Mouse (Mus musculus) right cerebral cortex, postnatal 25 days (tissue): ENCODE data around the gene Exoc4.

Source experiments
- DNase-seq: peaks from one replicate; pipeline ENCODE4 v3.0.0; 2022

Exoc4 gene

GRCm38 (mm10) chr6:33960766-33961165 lies 711.9 kb downstream of the Exoc4 start:
- DNase-seq = no peak

GRCm38 (mm10) chr6:33963092-33963491 lies 714.2 kb downstream of the Exoc4 start:
- no peak for DNase-seq

GRCm38 (mm10) chr6:33965571-33965970 lies 716.7 kb downstream of the Exoc4 start:
- no peak for DNase-seq

GRCm38 (mm10) chr6:33968746-33969145 lies 719.9 kb downstream of the Exoc4 start:
- no peak for DNase-seq

GRCm38 (mm10) chr6:33972801-33973200 lies 723.9 kb downstream of the Exoc4 start:
- DNase-seq = no peak

GRCm38 (mm10) chr6:33976576-33976975 lies 727.7 kb downstream of the Exoc4 start:
- no peak for DNase-seq

GRCm38 (mm10) chr6:33977448-33977847 lies 728.6 kb downstream of the Exoc4 start:
- no peak for DNase-seq

GRCm38 (mm10) chr6:33977880-33978279 lies 729.0 kb downstream of the Exoc4 start:
- DNase-seq = no peak

- DNase-seq = no peak
Observed at GRCm38 (mm10) chr6:33982709-33983108, 733.8 kb downstream of the Exoc4 start.

- DNase-seq = no peak
Observed at GRCm38 (mm10) chr6:33987132-33987531, 738.2 kb downstream of the Exoc4 start.

- no peak for DNase-seq
Observed at GRCm38 (mm10) chr6:33992213-33993034, 743.5 kb downstream of the Exoc4 start.

- DNase-seq = no peak
Observed at GRCm38 (mm10) chr6:33993842-33994241, 745.0 kb downstream of the Exoc4 start.

- no peak for DNase-seq
Observed at GRCm38 (mm10) chr6:33998590-33998989, 749.7 kb downstream of the Exoc4 start.

GRCm38 (mm10) chr6:33999530-33999929 lies 750.6 kb downstream of the Exoc4 start:
- no peak for DNase-seq

- no peak for DNase-seq
Observed at GRCm38 (mm10) chr6:34000644-34001043, 751.8 kb downstream of the Exoc4 start.

- no peak for DNase-seq
Observed at GRCm38 (mm10) chr6:34003033-34003432, 754.1 kb downstream of the Exoc4 start.

- no peak for DNase-seq
Observed at GRCm38 (mm10) chr6:34013469-34013868, 764.6 kb downstream of the Exoc4 start.
